Mouse (Mus musculus): ENCODE data around the gene Abhd13. TPM values are rescaled to one million over a fixed set of nuclear protein-coding genes. Genes with fewer than 3 reads are reported as not detected.

Gene Abhd13
- polyA plus RNA-seq, 1 experiment from 2014 or later, result 19.8 TPM

Other genes with a start within 250 kb of the Abhd13 start
- gene Fam155a, start 206.5 kb upstream of the Abhd13 start, polyA plus RNA-seq (2014; fragmentation: Nextera tagmentation; extraction: Ambion mirVana), result 4.8 and 7.1 TPM in 2 replicates
- gene Gm10217, start 113.5 kb upstream of the Abhd13 start, polyA plus RNA-seq (2014; fragmentation: Nextera tagmentation; extraction: Ambion mirVana), result not detected in 2 replicates
- gene Lig4, start within 50 bp of the Abhd13 start, polyA plus RNA-seq (2014; fragmentation: Nextera tagmentation; extraction: Ambion mirVana), result 10.6 and 11.4 TPM in 2 replicates
- 0.36 and 0.47 TPM in 2 replicates for gene Tnfsf13b, start 28.8 kb downstream of the Abhd13 start, polyA plus RNA-seq (2014; fragmentation: Nextera tagmentation; extraction: Ambion mirVana)
- 2.1 and 5.5 TPM in 2 replicates for gene Myo16, start 176.2 kb downstream of the Abhd13 start, polyA plus RNA-seq (2014; fragmentation: Nextera tagmentation; extraction: Ambion mirVana)

Data from hindbrain, embryonic 11.5 days (tissue).